Mouse (Mus musculus) heart, adult 8-10 months (tissue): ENCODE data around the gene Ndufaf7. TPM values are rescaled to one million over a fixed set of nuclear protein-coding genes. Genes with fewer than 3 reads are reported as not detected.

Experiments used
- DNase-seq: peaks from one replicate; pipeline ENCODE4 v3.0.0; 2022; ENCODE audit warnings: low spot score
- total RNA-seq, 4 experiments: library from RNA; stranded (reverse); gene quantifications; 2 replicates each; pipeline ENCODE4 v1.2.4; 2022

Gene Ndufaf7
- total RNA-seq = 10 to 100 TPM; 44.3 to 57.3 (median 50.7) TPM

- DNase-seq = peak; percentile 97
These were observed at the start of gene Ndufaf7, which contains the start of gene Cebpz for GRCm38 (mm10) chr17:78936466-78937228. Gene Ndufaf7 (plus strand): TSS chr17:78937136. Gene Cebpz (minus strand): TSS chr17:78937066.

- DNase-seq = no peak
These were observed 48.4 kb upstream of the Ndufaf7 start for GRCm38 (mm10) chr17:78888554-78888953.

GRCm38 (mm10) chr17:78889184-78889583, 47.8 kb upstream of the Ndufaf7 start:
- no peak for DNase-seq

GRCm38 (mm10) chr17:78891020-78891419, 45.9 kb upstream of the Ndufaf7 start:
- no peak for DNase-seq

GRCm38 (mm10) chr17:78894991-78895390, 41.9 kb upstream of the Ndufaf7 start:
- DNase-seq = no peak

- DNase-seq = peak; percentile 40
These were observed 41.5 kb upstream of the Ndufaf7 start for GRCm38 (mm10) chr17:78895394-78895793.

GRCm38 (mm10) chr17:78903158-78903557, 33.8 kb upstream of the Ndufaf7 start:
- DNase-seq = no peak

GRCm38 (mm10) chr17:78906892-78907291, 30.0 kb upstream of the Ndufaf7 start, which contains the start of gene Sult6b1:
Gene Sult6b1 (minus strand): TSS chr17:78906992.
- no peak for DNase-seq

GRCm38 (mm10) chr17:78909374-78909773, 27.6 kb upstream of the Ndufaf7 start:
- no peak for DNase-seq

GRCm38 (mm10) chr17:78912861-78913281, 24.1 kb upstream of the Ndufaf7 start:
- no peak for DNase-seq

- DNase-seq = no peak
These were observed 23.0 kb upstream of the Ndufaf7 start for GRCm38 (mm10) chr17:78913921-78914320.

GRCm38 (mm10) chr17:78915772-78916171, 21.2 kb upstream of the Ndufaf7 start:
- DNase-seq = no peak

GRCm38 (mm10) chr17:78916369-78916813, 20.5 kb upstream of the Ndufaf7 start, which contains the start of gene Cebpzos:
Gene Cebpzos (plus strand): TSS chr17:78916500.
- DNase-seq = peak; percentile 81

GRCm38 (mm10) chr17:78916899-78917298, 20.0 kb upstream of the Ndufaf7 start:
- no peak for DNase-seq

GRCm38 (mm10) chr17:78917696-78918095, 19.2 kb upstream of the Ndufaf7 start:
- DNase-seq = no peak

GRCm38 (mm10) chr17:78935857-78936256, 1.1 kb upstream of the Ndufaf7 start:
- DNase-seq = no peak

GRCm38 (mm10) chr17:78937229-78937853, 405 bp downstream of the Ndufaf7 start:
- DNase-seq = no peak

- DNase-seq = no peak
These were observed 2.0 kb downstream of the Ndufaf7 start for GRCm38 (mm10) chr17:78938927-78939326.

- no peak for DNase-seq
These were observed 5.6 kb downstream of the Ndufaf7 start for GRCm38 (mm10) chr17:78942579-78942978.

- no peak for DNase-seq
These were observed 14.3 kb downstream of the Ndufaf7 start for GRCm38 (mm10) chr17:78951225-78951624.

- DNase-seq = no peak
These were observed 15.1 kb downstream of the Ndufaf7 start for GRCm38 (mm10) chr17:78952070-78952469.

- DNase-seq = no peak
These were observed 16.3 kb downstream of the Ndufaf7 start for GRCm38 (mm10) chr17:78953240-78953639.

- DNase-seq = no peak
These were observed 22.5 kb downstream of the Ndufaf7 start for GRCm38 (mm10) chr17:78959473-78959872.
